17 mouse cellular contexts compared by ENCODE assay signal in the genomic region with DNA sequence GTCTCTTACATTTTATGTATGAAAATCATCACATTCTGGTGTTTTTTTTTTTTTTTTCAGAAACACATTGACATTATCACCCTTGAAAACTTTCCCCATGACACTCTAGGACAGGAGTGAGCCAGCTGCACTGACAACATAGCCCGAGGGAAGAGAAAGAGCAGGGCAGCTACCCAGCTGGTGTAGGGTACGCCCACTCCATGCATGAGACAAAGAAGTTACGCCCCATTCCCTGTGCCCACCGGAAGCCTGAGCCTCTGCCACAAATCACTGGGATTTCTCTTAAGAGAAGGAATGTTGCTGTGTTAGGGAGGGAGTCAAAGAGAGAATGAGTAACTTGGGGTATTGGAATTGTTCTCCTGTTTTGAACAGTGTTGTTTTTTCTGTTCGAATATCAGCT.
DNase-seq lines count a peak whose midpoint lies in the region; ATAC-seq lines count a peak whose summit lies in the region.
"Had no signal": no experiment of that assay in that cellular context is flagged by ENCODE, and none has a peak within 500 bp of the region (broad histone marks: within the 10 kb centered on the region; RNA-seq: fewer than 3 reads in every experiment).

No protein-coding gene starts in this region.

- no peaks in the 10 kb centered on the region for H3K27me3 ChIP-seq in hindbrain, embryonic 12.5 days
- H3K27me3 ChIP-seq in hindbrain, embryonic 16.5 days (replicated peaks; ENCODE audit: control insufficient read depth, insufficient read depth, low read length): no peaks in the 10 kb centered on the region
- no peaks in the 10 kb centered on the region for H3K27me3 ChIP-seq in forebrain, embryonic 11.5 days (ENCODE audit: control insufficient read depth, insufficient read depth, low read length)
- H3K27me3 ChIP-seq in neural tube, embryonic 11.5 days (ENCODE audit: control insufficient read depth, insufficient read depth, low read length): no peaks in the 10 kb centered on the region

- H3K4me1 ChIP-seq in hindbrain, embryonic 12.5 days: no peaks in the 10 kb centered on the region
- no peaks in the 10 kb centered on the region for H3K4me1 ChIP-seq in hindbrain, embryonic 16.5 days (ENCODE audit: control insufficient read depth, insufficient read depth, low read depth, low read length)
- H3K4me1 ChIP-seq in forebrain, embryonic 11.5 days (replicated peaks; ENCODE audit: control insufficient read depth, insufficient read depth, low read length): no peaks in the 10 kb centered on the region
- H3K4me1 ChIP-seq in neural tube, embryonic 11.5 days (ENCODE audit: control insufficient read depth, insufficient read depth, low read length): no peaks in the 10 kb centered on the region
- H3K4me1 ChIP-seq: heart, embryonic 10.5 days had no signal

- H3K9me3 ChIP-seq in hindbrain, embryonic 12.5 days (replicated peaks): no peaks in the 10 kb centered on the region
- H3K9me3 ChIP-seq in hindbrain, embryonic 16.5 days (ENCODE audit: control insufficient read depth, low read length): no peaks in the 10 kb centered on the region
- H3K9me3 ChIP-seq in forebrain, embryonic 11.5 days (ENCODE audit: control insufficient read depth, low read length): no peaks in the 10 kb centered on the region
- no peaks in the 10 kb centered on the region for H3K9me3 ChIP-seq in neural tube, embryonic 11.5 days (ENCODE audit: control insufficient read depth, low read length)
- H3K9me3 ChIP-seq: heart, embryonic 10.5 days had no signal

- H3K27ac ChIP-seq in hindbrain, embryonic 12.5 days: no peak overlapping the region
- no peak overlapping the region for H3K27ac ChIP-seq in hindbrain, embryonic 16.5 days (ENCODE audit: low read depth, low read length)
- H3K27ac ChIP-seq in forebrain, embryonic 11.5 days (ENCODE audit: low read depth, low read length): no peak overlapping the region
- H3K27ac ChIP-seq in neural tube, embryonic 11.5 days (ENCODE audit: low read depth, low read length): no peak overlapping the region
- H3K27ac ChIP-seq: heart, embryonic 10.5 days; macrophage had no signal

- no peaks in the 10 kb centered on the region for H3K36me3 ChIP-seq in hindbrain, embryonic 12.5 days
- H3K36me3 ChIP-seq in hindbrain, embryonic 16.5 days (ENCODE audit: control insufficient read depth, insufficient read depth, low read length): no peaks in the 10 kb centered on the region
- H3K36me3 ChIP-seq in forebrain, embryonic 11.5 days (ENCODE audit: control insufficient read depth, insufficient read depth, low read length): no peaks in the 10 kb centered on the region
- no peaks in the 10 kb centered on the region for H3K36me3 ChIP-seq in neural tube, embryonic 11.5 days (ENCODE audit: control insufficient read depth, insufficient read depth, low read length)
- H3K36me3 ChIP-seq: heart, embryonic 10.5 days had no signal

- H3K4me2 ChIP-seq in hindbrain, embryonic 12.5 days (replicated peaks): no peak overlapping the region
- H3K4me2 ChIP-seq in hindbrain, embryonic 16.5 days (ENCODE audit: low read length): no peak overlapping the region
- no peak overlapping the region for H3K4me2 ChIP-seq in forebrain, embryonic 11.5 days (ENCODE audit: low read depth, low read length, severe bottlenecking)
- no peak overlapping the region for H3K4me2 ChIP-seq in neural tube, embryonic 11.5 days (ENCODE audit: low read depth)

- peak; percentile 76 for ATAC-seq in hindbrain, embryonic 12.5 days (ENCODE audit: low FRiP score)
- ATAC-seq in hindbrain, embryonic 16.5 days: no peak
- ATAC-seq in forebrain, embryonic 11.5 days (replicated peaks; ENCODE audit: low FRiP score): peak; percentile 81
- peak; percentile 85 for ATAC-seq in neural tube, embryonic 11.5 days (ENCODE audit: insufficient read depth, low FRiP score, low TSS enrichment)
- ATAC-seq: activated CD4-positive, CD25-positive, alpha-beta regulatory T cell, adult 4 months had no signal

- H3K9ac ChIP-seq in hindbrain, embryonic 12.5 days: no peak overlapping the region
- no peak overlapping the region for H3K9ac ChIP-seq in hindbrain, embryonic 16.5 days (ENCODE audit: low read depth, low read length)
- H3K9ac ChIP-seq in forebrain, embryonic 11.5 days (ENCODE audit: low read length): no peak overlapping the region
- no peak overlapping the region for H3K9ac ChIP-seq in neural tube, embryonic 11.5 days (ENCODE audit: low read length)

- peak; percentile 56 for DNase-seq in Muller cell, postnatal 12 days (ENCODE audit: inconsistent ontology term)
- peak; percentile 55 for DNase-seq in forebrain, embryonic 11.5 days (ENCODE audit: low spot score)
- DNase-seq in neural tube, embryonic 11.5 days (ENCODE audit: low spot score): peak; percentile 23
- no peak for DNase-seq in cerebellum, adult 9-11 months
- DNase-seq in urinary bladder, adult 18-20 months (ENCODE audit: low spot score in 2 of 2): no peak
- DNase-seq: cerebellum, adult 11-12 months; gastrocnemius, postnatal 10 days; heart, postnatal 4 days; kidney, adult 8-10 months; lung, adult 18-20 months; thymus, postnatal 25 days had no signal

- no peak overlapping the region for H3K4me3 ChIP-seq in hindbrain, embryonic 12.5 days
- no peak overlapping the region for H3K4me3 ChIP-seq in hindbrain, embryonic 16.5 days (ENCODE audit: low read length)
- no peak overlapping the region for H3K4me3 ChIP-seq in forebrain, embryonic 11.5 days (ENCODE audit: low read depth, low read length)
- H3K4me3 ChIP-seq in neural tube, embryonic 11.5 days (ENCODE audit: low read depth, low read length): no peak overlapping the region
- H3K4me3 ChIP-seq: heart, embryonic 10.5 days; myocyte had no signal

- 32% methylated on average over 5 of the region's 5 CpGs for WGBS in hindbrain, embryonic 12.5 days
- 30% methylated on average over 5 of the region's 5 CpGs for WGBS in hindbrain, embryonic 16.5 days
- 40% methylated on average over 5 of the region's 5 CpGs for WGBS in forebrain, embryonic 11.5 days
- 29% methylated on average over 5 of the region's 5 CpGs for WGBS in neural tube, embryonic 11.5 days

Comparison
In these comparisons a context has a peak if more than half of its experiments do, and no peak if none do; other contexts are left out.
1. DNase-seq: peak in Muller cell, postnatal 12 days (single experiment), forebrain, embryonic 11.5 days (single experiment) and neural tube, embryonic 11.5 days (single experiment); none in cerebellum, adult 9-11 months (single experiment) and urinary bladder, adult 18-20 months (0 of 2).